Mouse (Mus musculus) liver, embryonic 11.5 days (tissue): ENCODE measurements at regions not wholly inside any gene's neighbourhood (a gene's known extent, or its start where the extent isn't known, plus 50 kb on each side); places are given as distances from the start of the nearest gene placed in this dataset.

Source experiments
- ATAC-seq: fragments of 200-750 bp; cut with Nextera tagmentation; replicated peaks from 2 replicates; pipeline ENCODE4 v1.8.0; 2017; ENCODE audit warnings: moderate number of reproducible peaks, mild to moderate bottlenecking, moderate TSS enrichment, moderate library complexity; ENCODE audit not compliant: low FRiP score
- DNase-seq: peaks from one replicate; pipeline ENCODE4 v3.0.0-alpha.2; 2017; ENCODE audit warnings: low spot score
- H3K27ac ChIP-seq: fragments of 300-500 bp; sonication (generic); 2 replicates; pipeline ENCODE4 v1.5.1; 2014; ENCODE audit warnings: mild to moderate bottlenecking, low read depth, low read length, control low read depth
- H3K27me3 ChIP-seq: fragments of 300-500 bp; sonication (generic); replicated peaks from 2 replicates; pipeline ENCODE4 v1.6.1; 2014; ENCODE audit warnings: low read length, mixed read lengths; ENCODE audit not compliant: control insufficient read depth, insufficient read depth
- H3K36me3 ChIP-seq: fragments of 300-500 bp; sonication (generic); 2 replicates; pipeline ENCODE4 v1.6.1; 2014; ENCODE audit warnings: mild to moderate bottlenecking, low read length, moderate library complexity, mixed read lengths; ENCODE audit not compliant: control insufficient read depth, insufficient read depth
- H3K4me1 ChIP-seq: fragments of 300-500 bp; sonication (generic); replicated peaks from 2 replicates; pipeline ENCODE4 v1.6.1; 2014; ENCODE audit warnings: low read length, mixed read lengths; ENCODE audit not compliant: control insufficient read depth, insufficient read depth
- H3K4me2 ChIP-seq: fragments of 300-500 bp; sonication (generic); 2 replicates; pipeline ENCODE4 v1.6.1; 2014; ENCODE audit warnings: mild to moderate bottlenecking, control low read depth, moderate library complexity
- H3K4me3 ChIP-seq: fragments of 300-500 bp; sonication (generic); 2 replicates; pipeline ENCODE4 v1.5.1; 2014; ENCODE audit warnings: low read depth, low read length, control low read depth
- H3K9ac ChIP-seq: fragments of 300-500 bp; sonication (generic); 2 replicates; pipeline ENCODE4 v1.6.1; 2014; ENCODE audit warnings: low read depth, low read length, control low read depth
- H3K9me3 ChIP-seq: fragments of 300-500 bp; sonication (generic); 2 replicates; pipeline ENCODE4 v1.6.1; 2016; ENCODE audit warnings: low read length, inconsistent platforms, mixed read lengths; ENCODE audit not compliant: control insufficient read depth
- WGBS: fragments of 180-500 bp; shearing (Covaris S2); extraction: QIAGEN DNeasy Blood & Tissue Kit; methylation state at CpG from one replicate; pipeline ENCODE4 v1.1.7; 2014; 5-methylcytosine and 5-hydroxymethylcytosine counted together

GRCm38 (mm10) chr7:135809751-135810379 is 93.7 kb upstream of the Mki67 start:
- Histone ChIP-seq H3K27me3 (no peaks in the 10 kb centered on the region), H3K9ac (0 out of 2 replicates have a peak overlapping the region, but pooled peaks have one; percentile 25), H3K27ac (no peak overlapping the region), H3K4me2 (peak overlapping the region; percentile 34), H3K9me3 (no peaks in the 10 kb centered on the region), H3K36me3 (no peaks in the 10 kb centered on the region), H3K4me1 (peaks cover 10% of the 10 kb centered on the region), H3K4me3 (no peak overlapping the region)
- ATAC-seq (peak; percentile 6; the same call in 1 of the 2 replicates), DNase-seq (no peak)
- 30% methylated on average over 12 of the region's 12 CpGs for WGBS

DNA sequence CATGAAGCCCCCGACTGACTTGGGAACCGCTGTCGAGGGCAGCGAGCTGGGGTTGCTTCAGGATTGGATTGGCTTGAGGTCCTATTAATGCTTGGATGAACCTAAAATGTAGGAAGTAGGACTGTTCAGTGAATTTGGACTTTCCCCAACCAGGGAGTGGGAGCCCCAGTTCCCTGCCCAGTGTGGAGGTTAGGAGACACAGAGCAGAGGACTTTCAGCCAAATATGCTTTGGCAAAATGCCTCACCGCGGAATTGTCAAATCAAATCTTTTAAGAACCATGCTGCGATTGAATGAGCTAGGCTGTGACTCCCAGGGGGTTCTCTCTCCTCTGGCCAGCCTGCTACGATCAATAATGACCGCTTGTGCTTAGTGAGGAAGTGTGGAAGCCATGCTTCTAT is 94.8 kb upstream of the Mki67 start:
- H3K9me3 ChIP-seq, result no peaks in the 10 kb centered on the region
- H3K27ac ChIP-seq, result no peak overlapping the region
- H3K4me1 ChIP-seq, result peaks cover 15% of the 10 kb centered on the region
- no peak overlapping the region for H3K9ac ChIP-seq
- no peaks in the 10 kb centered on the region for H3K27me3 ChIP-seq
- WGBS, result 83% methylated on average over 9 of the region's 9 CpGs
- DNase-seq (no peak), ATAC-seq (no peak)
- no peak overlapping the region for H3K4me3 ChIP-seq
- H3K36me3 ChIP-seq, result no peaks in the 10 kb centered on the region
- H3K4me2 ChIP-seq, result no peak overlapping the region

DNA sequence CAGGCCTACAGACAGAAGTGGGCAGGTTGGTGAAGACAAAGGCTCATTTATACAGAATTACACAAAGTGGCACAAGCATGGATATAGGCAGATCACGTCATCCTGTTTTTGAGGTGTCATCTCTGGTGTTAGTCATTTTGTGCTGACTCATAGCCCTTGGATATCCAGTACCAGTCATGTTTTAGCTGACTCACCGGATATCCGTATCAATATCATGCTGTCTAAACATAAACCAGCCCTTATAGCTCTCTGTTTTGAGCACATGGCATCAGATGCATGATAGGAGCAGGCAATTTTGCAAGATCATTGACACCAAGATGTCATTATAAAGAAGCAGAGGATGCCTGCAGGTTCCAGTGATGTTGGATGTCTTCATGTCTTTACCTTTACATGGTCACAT is 97.5 kb upstream of the Mki67 start:
- Histone ChIP-seq H3K27me3 (no peaks in the 10 kb centered on the region), H3K4me1 (peaks cover 29% of the 10 kb centered on the region), H3K36me3 (no peaks in the 10 kb centered on the region), H3K9ac (no peak overlapping the region), H3K27ac (peak overlapping the region; percentile 62), H3K4me2 (no peak overlapping the region), H3K9me3 (no peaks in the 10 kb centered on the region), H3K4me3 (no peak overlapping the region)
- ATAC-seq (peak; percentile 48), DNase-seq (no peak)
- WGBS, result 73% methylated on average over 3 of the region's 3 CpGs

GRCm38 (mm10) chr7:135816191-135816590 is 100.0 kb upstream of the Mki67 start:
- Histone ChIP-seq H3K4me2 (peak overlapping the region; percentile 45), H3K9me3 (no peaks in the 10 kb centered on the region), H3K4me1 (peaks cover 19% of the 10 kb centered on the region), H3K9ac (peak overlapping the region; percentile 48; the same call in 1 of the 2 replicates), H3K4me3 (no peak overlapping the region), H3K27ac (peak overlapping the region; percentile 75), H3K27me3 (no peaks in the 10 kb centered on the region), H3K36me3 (no peaks in the 10 kb centered on the region)
- DNase-seq, result no peak
- ATAC-seq, result peak; percentile 88
- WGBS, result 67% methylated on average over 3 of the region's 3 CpGs

DNA sequence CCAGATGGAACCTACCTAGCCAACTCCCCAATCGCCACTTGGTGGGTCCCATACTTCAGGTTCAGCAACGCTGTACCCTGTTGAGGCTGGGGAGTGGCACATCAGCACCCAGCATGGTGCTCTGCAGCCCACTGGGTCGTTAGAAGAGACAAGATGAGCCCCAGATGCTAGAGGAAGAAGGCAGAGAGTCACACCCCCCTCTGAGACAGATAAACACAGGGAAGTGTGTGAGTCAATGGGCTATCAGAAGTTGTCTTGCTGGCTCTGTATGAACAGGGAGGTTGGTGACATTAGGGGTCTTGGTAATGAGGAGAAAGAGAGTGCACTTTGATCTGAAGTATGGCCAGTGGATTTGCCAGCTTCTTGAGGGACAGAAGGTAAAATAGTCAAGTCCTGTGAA is 101.7 kb upstream of the Mki67 start:
- Histone ChIP-seq H3K4me3 (no peak overlapping the region), H3K9ac (no peak overlapping the region), H3K27me3 (no peaks in the 10 kb centered on the region), H3K27ac (peak overlapping the region; percentile 50; the same call in 1 of the 2 replicates), H3K36me3 (no peaks in the 10 kb centered on the region), H3K9me3 (no peaks in the 10 kb centered on the region), H3K4me2 (no peak overlapping the region), H3K4me1 (peaks cover 19% of the 10 kb centered on the region)
- 45% methylated on average over 3 of the region's 3 CpGs for WGBS
- ATAC-seq (peak; percentile 67), DNase-seq (no peak)

GRCm38 (mm10) chr7:135818298-135818697 is 102.1 kb upstream of the Mki67 start:
- DNase-seq (no peak), ATAC-seq (0 out of 2 replicates have a peak, but pooled peaks have one; percentile 19)
- no peaks in the 10 kb centered on the region for H3K9me3 ChIP-seq
- H3K4me1 ChIP-seq, result peaks cover 19% of the 10 kb centered on the region
- H3K9ac ChIP-seq, result no peak overlapping the region
- H3K4me2 ChIP-seq, result no peak overlapping the region
- H3K36me3 ChIP-seq, result no peaks in the 10 kb centered on the region
- no peaks in the 10 kb centered on the region for H3K27me3 ChIP-seq
- WGBS, result 66% methylated on average over 3 of the region's 3 CpGs
- no peak overlapping the region for H3K4me3 ChIP-seq
- H3K27ac ChIP-seq, result no peak overlapping the region

GRCm38 (mm10) chr7:135823884-135824750 is 108.0 kb upstream of the Mki67 start:
- Histone ChIP-seq H3K9ac (no peak overlapping the region), H3K4me3 (no peak overlapping the region), H3K9me3 (no peaks in the 10 kb centered on the region), H3K27me3 (no peaks in the 10 kb centered on the region), H3K4me2 (no peak overlapping the region), H3K36me3 (no peaks in the 10 kb centered on the region), H3K27ac (no peak overlapping the region), H3K4me1 (no peaks in the 10 kb centered on the region)
- DNase-seq (no peak), ATAC-seq (no peak)
- WGBS, result 71% methylated on average over 6 of the region's 6 CpGs

- Histone ChIP-seq H3K36me3 (no peaks in the 10 kb centered on the region), H3K9ac (no peak overlapping the region), H3K4me2 (no peak overlapping the region), H3K27me3 (no peaks in the 10 kb centered on the region), H3K4me1 (no peaks in the 10 kb centered on the region), H3K9me3 (no peaks in the 10 kb centered on the region), H3K27ac (no peak overlapping the region), H3K4me3 (no peak overlapping the region)
- WGBS, result 52% methylated on average over 2 of the region's 2 CpGs
- DNase-seq (no peak), ATAC-seq (no peak)
These were observed 113.1 kb upstream of the Mki67 start for GRCm38 (mm10) chr7:135829246-135829645.
